Mouse (Mus musculus): ENCODE data around the gene Pxk. TPM values are rescaled to one million over a fixed set of nuclear protein-coding genes. Genes with fewer than 3 reads are reported as not detected.
"Not testable (repeated sequence)": the region's sequence is repeated elsewhere in the genome, so short reads cannot be mapped to it uniquely, and the experiment has no call there.

The Pxk gene
- polyA plus RNA-seq, 1 experiment from 2014 or later, result 44.7 TPM

- Histone ChIP-seq H3K27ac (ENCODE audit: low read length) (peak overlapping the region; percentile 49; the same call in 1 of the 2 replicates), H3K27me3 (ENCODE audit: control insufficient read depth, insufficient read depth, low read length) (no peaks in the 10 kb centered on the region), H3K9ac (ENCODE audit: low read length) (no peak overlapping the region), H3K9me3 (replicated peaks; ENCODE audit: control insufficient read depth, low read length) (no peaks in the 10 kb centered on the region), H3K4me1 (ENCODE audit: control insufficient read depth, insufficient read depth, low read length) (no peaks in the 10 kb centered on the region), H3K36me3 (ENCODE audit: control insufficient read depth, insufficient read depth, low read length) (no peaks in the 10 kb centered on the region), H3K4me3 (replicated peaks; ENCODE audit: low read length) (no peak overlapping the region), H3K4me2 (ENCODE audit: low read depth, low read length) (no peak overlapping the region)
- no peak for ATAC-seq (ENCODE audit: insufficient read depth, low FRiP score)
- 80% methylated on average over 8 of the region's 8 CpGs for WGBS
These were observed 14.0 kb downstream of the Pxk start for GRCm38 (mm10) chr14:8112036-8112435.

- Histone ChIP-seq H3K4me2 (ENCODE audit: low read depth, low read length) (no peak overlapping the region), H3K9me3 (replicated peaks; ENCODE audit: control insufficient read depth, low read length) (no peaks in the 10 kb centered on the region), H3K9ac (ENCODE audit: low read length) (no peak overlapping the region), H3K27ac (ENCODE audit: low read length) (no peak overlapping the region), H3K36me3 (ENCODE audit: control insufficient read depth, insufficient read depth, low read length) (no peaks in the 10 kb centered on the region), H3K4me3 (replicated peaks; ENCODE audit: low read length) (no peak overlapping the region), H3K4me1 (ENCODE audit: control insufficient read depth, insufficient read depth, low read length) (no peaks in the 10 kb centered on the region), H3K27me3 (ENCODE audit: control insufficient read depth, insufficient read depth, low read length) (no peaks in the 10 kb centered on the region)
- WGBS, result 93% methylated on average over 2 of the region's 2 CpGs
- ATAC-seq (ENCODE audit: insufficient read depth, low FRiP score), result no peak
These were observed 15.6 kb downstream of the Pxk start for GRCm38 (mm10) chr14:8113616-8114015.

DNA sequence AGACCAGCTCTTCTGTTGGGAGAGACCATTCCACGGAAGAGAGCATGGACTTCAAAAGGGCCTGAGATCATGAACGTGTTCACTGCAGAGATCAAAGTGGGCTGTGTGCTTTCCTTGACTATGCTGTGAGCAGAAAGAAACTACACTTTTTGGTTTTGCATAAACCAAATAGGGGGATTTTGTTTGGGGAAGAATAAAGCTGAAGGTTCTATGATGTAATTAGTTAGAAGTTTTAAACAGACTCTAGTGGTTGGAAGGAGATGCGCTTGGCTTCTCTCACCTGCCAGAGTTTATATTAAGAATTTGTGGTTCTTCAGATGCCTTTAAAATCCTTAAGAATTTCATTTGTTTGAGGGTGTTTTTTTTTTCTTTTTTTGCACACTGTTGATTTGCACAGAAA, 16.3 kb downstream of the Pxk start:
- Histone ChIP-seq H3K9ac (ENCODE audit: low read length) (no peak overlapping the region), H3K4me2 (ENCODE audit: low read depth, low read length) (no peak overlapping the region), H3K9me3 (replicated peaks; ENCODE audit: control insufficient read depth, low read length) (no peaks in the 10 kb centered on the region), H3K36me3 (ENCODE audit: control insufficient read depth, insufficient read depth, low read length) (no peaks in the 10 kb centered on the region), H3K27ac (ENCODE audit: low read length) (no peak overlapping the region), H3K4me1 (ENCODE audit: control insufficient read depth, insufficient read depth, low read length) (no peaks in the 10 kb centered on the region), H3K4me3 (replicated peaks; ENCODE audit: low read length) (no peak overlapping the region), H3K27me3 (ENCODE audit: control insufficient read depth, insufficient read depth, low read length) (no peaks in the 10 kb centered on the region)
- no peak for ATAC-seq (ENCODE audit: insufficient read depth, low FRiP score)
- WGBS, result 51% methylated on average over 3 of the region's 3 CpGs

DNA sequence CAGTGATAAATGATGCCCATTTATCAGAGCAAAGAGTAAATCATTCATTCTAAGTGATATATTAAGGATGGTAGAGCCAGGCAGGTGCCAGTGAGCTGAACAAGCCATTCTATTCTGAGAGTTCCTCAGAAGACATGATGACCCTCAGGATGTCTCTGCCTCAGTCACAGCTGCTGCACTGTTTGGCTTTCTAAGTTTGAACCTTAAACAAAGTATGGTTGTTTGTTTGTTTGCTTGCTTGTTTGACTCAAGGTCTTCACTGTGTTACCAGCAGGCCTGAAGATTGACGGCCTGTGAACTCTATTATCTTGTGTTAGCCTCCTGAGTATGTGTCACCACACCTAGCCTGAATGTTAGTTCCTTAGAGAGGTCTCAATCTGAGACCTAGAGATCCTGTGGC, 16.7 kb downstream of the Pxk start:
- ATAC-seq (ENCODE audit: insufficient read depth, low FRiP score), result no peak
- Histone ChIP-seq H3K9ac (ENCODE audit: low read length) (no peak overlapping the region), H3K4me2 (ENCODE audit: low read depth, low read length) (no peak overlapping the region), H3K36me3 (ENCODE audit: control insufficient read depth, insufficient read depth, low read length) (no peaks in the 10 kb centered on the region), H3K27me3 (ENCODE audit: control insufficient read depth, insufficient read depth, low read length) (no peaks in the 10 kb centered on the region), H3K4me3 (replicated peaks; ENCODE audit: low read length) (no peak overlapping the region), H3K27ac (ENCODE audit: low read length) (no peak overlapping the region), H3K4me1 (ENCODE audit: control insufficient read depth, insufficient read depth, low read length) (no peaks in the 10 kb centered on the region), H3K9me3 (replicated peaks; ENCODE audit: control insufficient read depth, low read length) (no peaks in the 10 kb centered on the region)
- 73% methylated on average over 1 of the region's 1 CpGs for WGBS

DNA sequence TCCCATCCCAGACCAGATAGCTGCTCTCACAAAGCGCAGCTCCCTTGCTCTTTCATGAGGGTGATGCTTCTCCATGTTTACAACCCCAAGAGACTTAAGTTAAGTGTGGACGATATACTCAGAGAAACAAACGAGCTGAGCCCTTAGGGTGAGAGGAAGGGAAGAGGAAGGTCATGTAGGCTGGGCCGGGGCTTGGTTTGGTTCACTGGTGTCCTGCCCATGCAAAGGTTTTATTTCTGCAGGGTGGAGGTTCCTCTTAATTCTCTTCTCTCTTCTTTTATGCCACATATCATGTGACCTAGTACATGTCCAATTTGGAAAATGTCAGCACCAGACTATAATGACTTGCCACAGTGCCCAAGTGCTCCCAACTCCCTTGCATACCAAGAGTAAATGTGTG, 17.8 kb downstream of the Pxk start:
- Histone ChIP-seq H3K27ac (ENCODE audit: low read length) (no peak overlapping the region), H3K9ac (ENCODE audit: low read length) (no peak overlapping the region), H3K27me3 (ENCODE audit: control insufficient read depth, insufficient read depth, low read length) (no peaks in the 10 kb centered on the region), H3K9me3 (replicated peaks; ENCODE audit: control insufficient read depth, low read length) (no peaks in the 10 kb centered on the region), H3K4me2 (ENCODE audit: low read depth, low read length) (no peak overlapping the region), H3K4me3 (replicated peaks; ENCODE audit: low read length) (no peak overlapping the region), H3K4me1 (ENCODE audit: control insufficient read depth, insufficient read depth, low read length) (no peaks in the 10 kb centered on the region), H3K36me3 (ENCODE audit: control insufficient read depth, insufficient read depth, low read length) (no peaks in the 10 kb centered on the region)
- 73% methylated on average over 4 of the region's 4 CpGs for WGBS
- no peak for ATAC-seq (ENCODE audit: insufficient read depth, low FRiP score)

- H3K27me3 ChIP-seq (ENCODE audit: control insufficient read depth, insufficient read depth, low read length), result no peaks in the 10 kb centered on the region
- no peaks in the 10 kb centered on the region for H3K9me3 ChIP-seq (replicated peaks; ENCODE audit: control insufficient read depth, low read length)
- ATAC-seq (ENCODE audit: insufficient read depth, low FRiP score), result no peak
- 80% methylated on average over 2 of the region's 2 CpGs for WGBS
- no peak overlapping the region for H3K9ac ChIP-seq (ENCODE audit: low read length)
- no peak overlapping the region for H3K4me2 ChIP-seq (ENCODE audit: low read depth, low read length)
- H3K4me3 ChIP-seq (replicated peaks; ENCODE audit: low read length), result no peak overlapping the region
- no peak overlapping the region for H3K27ac ChIP-seq (ENCODE audit: low read length)
- H3K36me3 ChIP-seq (ENCODE audit: control insufficient read depth, insufficient read depth, low read length), result no peaks in the 10 kb centered on the region
- H3K4me1 ChIP-seq (ENCODE audit: control insufficient read depth, insufficient read depth, low read length), result no peaks in the 10 kb centered on the region
These were observed 19.4 kb downstream of the Pxk start for GRCm38 (mm10) chr14:8117371-8117770.

- Histone ChIP-seq H3K9ac (ENCODE audit: low read length) (no peak overlapping the region), H3K4me2 (ENCODE audit: low read depth, low read length) (no peak overlapping the region), H3K36me3 (ENCODE audit: control insufficient read depth, insufficient read depth, low read length) (0 out of 2 replicates have a peak, but pooled peaks cover 5% of the 10 kb centered on the region), H3K27ac (ENCODE audit: low read length) (no peak overlapping the region), H3K4me1 (ENCODE audit: control insufficient read depth, insufficient read depth, low read length) (no peaks in the 10 kb centered on the region), H3K27me3 (ENCODE audit: control insufficient read depth, insufficient read depth, low read length) (no peaks in the 10 kb centered on the region), H3K4me3 (replicated peaks; ENCODE audit: low read length) (no peak overlapping the region), H3K9me3 (replicated peaks; ENCODE audit: control insufficient read depth, low read length) (no peaks in the 10 kb centered on the region)
- 85% methylated on average over 5 of the region's 5 CpGs for WGBS
- ATAC-seq (ENCODE audit: insufficient read depth, low FRiP score), result no peak
These were observed 21.4 kb downstream of the Pxk start for GRCm38 (mm10) chr14:8119454-8119853.

DNA sequence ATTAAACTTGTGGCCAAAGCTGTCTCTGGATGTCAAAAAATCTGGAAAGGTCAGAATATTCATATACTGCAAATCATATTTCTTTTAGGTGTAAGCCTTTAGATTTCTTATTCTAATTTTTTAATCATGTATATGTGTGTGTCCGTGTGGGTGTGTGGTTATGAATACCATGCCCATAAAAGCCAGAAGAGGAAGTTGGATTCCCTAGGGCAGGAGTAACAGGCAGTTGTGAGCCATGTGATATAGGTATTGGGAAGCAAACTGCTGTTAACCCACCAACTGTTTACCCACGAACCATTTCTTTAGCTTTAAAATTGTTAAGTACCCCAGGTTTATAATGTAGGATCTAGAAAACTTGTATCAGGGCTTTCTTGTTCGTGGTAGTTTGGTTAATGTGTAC, 21.9 kb downstream of the Pxk start:
- Histone ChIP-seq H3K27ac (ENCODE audit: low read length) (no peak overlapping the region), H3K9ac (ENCODE audit: low read length) (no peak overlapping the region), H3K4me1 (ENCODE audit: control insufficient read depth, insufficient read depth, low read length) (no peaks in the 10 kb centered on the region), H3K27me3 (ENCODE audit: control insufficient read depth, insufficient read depth, low read length) (no peaks in the 10 kb centered on the region), H3K4me3 (replicated peaks; ENCODE audit: low read length) (no peak overlapping the region), H3K4me2 (ENCODE audit: low read depth, low read length) (no peak overlapping the region), H3K9me3 (replicated peaks; ENCODE audit: control insufficient read depth, low read length) (no peaks in the 10 kb centered on the region), H3K36me3 (ENCODE audit: control insufficient read depth, insufficient read depth, low read length) (0 out of 2 replicates have a peak, but pooled peaks cover 5% of the 10 kb centered on the region)
- 78% methylated on average over 3 of the region's 3 CpGs for WGBS
- ATAC-seq (ENCODE audit: insufficient read depth, low FRiP score), result no peak

DNA sequence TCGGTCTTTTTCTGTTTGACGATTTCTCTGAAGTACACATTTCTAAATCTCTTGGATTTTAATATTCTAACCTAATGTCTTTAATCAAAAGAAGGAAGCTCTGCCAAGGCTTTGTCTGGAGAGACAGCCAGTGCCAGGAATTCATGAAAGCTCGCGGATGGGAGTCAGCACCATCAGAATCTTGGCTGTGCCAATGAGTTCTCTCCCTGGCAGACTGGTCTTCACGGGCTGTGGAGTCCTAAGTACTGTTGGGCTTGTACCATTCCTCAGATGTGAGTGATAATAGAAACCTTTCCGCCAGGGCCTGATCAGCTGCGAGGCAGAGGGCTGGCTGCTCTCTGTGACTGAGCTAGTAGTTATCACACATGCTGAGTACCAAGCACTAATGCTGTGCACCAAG, 25.1 kb downstream of the Pxk start:
- Histone ChIP-seq H3K9me3 (replicated peaks; ENCODE audit: control insufficient read depth, low read length) (no peaks in the 10 kb centered on the region), H3K4me3 (replicated peaks; ENCODE audit: low read length) (no peak overlapping the region), H3K36me3 (ENCODE audit: control insufficient read depth, insufficient read depth, low read length) (0 out of 2 replicates have a peak, but pooled peaks cover 5% of the 10 kb centered on the region), H3K27ac (ENCODE audit: low read length) (no peak overlapping the region), H3K4me1 (ENCODE audit: control insufficient read depth, insufficient read depth, low read length) (no peaks in the 10 kb centered on the region), H3K27me3 (ENCODE audit: control insufficient read depth, insufficient read depth, low read length) (no peaks in the 10 kb centered on the region), H3K4me2 (ENCODE audit: low read depth, low read length) (no peak overlapping the region), H3K9ac (ENCODE audit: low read length) (no peak overlapping the region)
- 82% methylated on average over 7 of the region's 7 CpGs for WGBS
- ATAC-seq (ENCODE audit: insufficient read depth, low FRiP score), result no peak

DNA sequence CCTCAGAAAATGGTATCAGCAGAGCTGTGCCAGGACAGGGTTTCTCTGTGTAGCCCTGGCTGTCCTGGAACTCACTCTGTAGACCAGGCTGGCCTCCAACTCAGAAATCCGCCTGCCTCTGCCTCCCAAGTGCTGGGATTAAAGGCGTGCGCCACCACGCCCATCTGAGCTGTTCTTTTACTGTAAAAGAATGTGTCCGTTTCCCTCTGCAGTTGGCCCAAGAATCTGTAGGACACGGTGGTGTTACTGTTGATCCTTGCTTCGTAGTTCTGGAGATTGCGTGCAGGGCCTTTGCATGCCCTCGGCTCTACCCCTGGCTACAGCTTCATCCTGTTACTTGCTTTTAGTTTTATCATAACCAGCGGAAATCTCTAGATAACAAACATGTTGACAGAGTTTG, 25.6 kb downstream of the Pxk start:
- not testable (repeated sequence) for H3K4me2 ChIP-seq (ENCODE audit: low read depth, low read length); H3K9ac ChIP-seq (ENCODE audit: low read length); H3K9me3 ChIP-seq (replicated peaks; ENCODE audit: control insufficient read depth, low read length); H3K36me3 ChIP-seq (ENCODE audit: control insufficient read depth, insufficient read depth, low read length); ATAC-seq (ENCODE audit: insufficient read depth, low FRiP score); H3K27me3 ChIP-seq (ENCODE audit: control insufficient read depth, insufficient read depth, low read length); H3K4me1 ChIP-seq (ENCODE audit: control insufficient read depth, insufficient read depth, low read length); H3K27ac ChIP-seq (ENCODE audit: low read length); H3K4me3 ChIP-seq (replicated peaks; ENCODE audit: low read length)
- 86% methylated on average over 10 of the region's 10 CpGs for WGBS
